Mouse (Mus musculus): ENCODE results near the gene Olfr266.

The Olfr266 gene

GRCm38 (mm10) chr3:106826187-106826586, at the start of gene Olfr266:
Gene Olfr266, minus strand, starts transcription at chr3:106826287.
- DNase-seq (ENCODE audit: low spot score): no peak

- no peak for DNase-seq (ENCODE audit: low spot score)
Observed at GRCm38 (mm10) chr3:106875626-106876025, 49.5 kb upstream of the Olfr266 start.

GRCm38 (mm10) chr3:106872893-106873292, 46.8 kb upstream of the Olfr266 start:
- DNase-seq (ENCODE audit: low spot score): no peak

- DNase-seq (ENCODE audit: low spot score): no peak
Observed at GRCm38 (mm10) chr3:106832107-106832506, 6.0 kb upstream of the Olfr266 start.

- DNase-seq (ENCODE audit: low spot score): no peak
Observed at GRCm38 (mm10) chr3:106817676-106818075, 8.4 kb downstream of the Olfr266 start.

GRCm38 (mm10) chr3:106808972-106809695, 17.0 kb downstream of the Olfr266 start:
- no peak for DNase-seq (ENCODE audit: low spot score)

- no peak for DNase-seq (ENCODE audit: low spot score)
Observed at GRCm38 (mm10) chr3:106798079-106798478, 28.0 kb downstream of the Olfr266 start.

GRCm38 (mm10) chr3:106789930-106790329, 36.2 kb downstream of the Olfr266 start, which contains the start of gene Cd53:
Gene Cd53, minus strand, starts transcription at chr3:106790149.
- no peak for DNase-seq (ENCODE audit: low spot score)

- no peak for DNase-seq (ENCODE audit: low spot score)
Observed at GRCm38 (mm10) chr3:106788440-106788887, 37.6 kb downstream of the Olfr266 start.

- no peak for DNase-seq (ENCODE audit: low spot score)
Observed at GRCm38 (mm10) chr3:106787972-106788371, 38.1 kb downstream of the Olfr266 start.

- no peak for DNase-seq (ENCODE audit: low spot score)
Observed at GRCm38 (mm10) chr3:106785130-106785529, 41.0 kb downstream of the Olfr266 start.

GRCm38 (mm10) chr3:106771834-106772233, 54.3 kb downstream of the Olfr266 start:
- DNase-seq (ENCODE audit: low spot score): no peak
